In the genomic region with DNA sequence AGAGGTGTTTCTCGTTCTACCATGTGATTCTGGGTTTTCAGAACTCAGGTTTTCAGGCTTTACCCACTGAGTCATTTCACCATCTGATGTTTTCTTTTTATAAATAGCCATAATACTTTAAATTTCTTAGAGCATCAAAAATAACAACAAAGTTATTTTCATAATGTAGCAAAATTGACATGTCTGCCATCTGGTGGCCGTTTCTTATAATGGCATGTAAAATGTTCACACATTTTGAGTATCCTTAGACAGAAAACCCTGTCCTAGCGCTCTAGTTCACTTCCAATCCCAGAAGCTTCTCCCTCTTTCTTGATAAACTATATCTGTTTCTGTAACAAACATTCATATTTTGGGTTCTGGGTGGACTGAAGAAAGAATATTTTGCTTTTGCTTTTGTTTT, we compare ENCODE assay signal across 9 mouse cellular contexts. TPM values are rescaled to one million over a fixed set of nuclear protein-coding genes. Genes with fewer than 3 reads are reported as not detected.
A peak's percentile ranks its signal among the peaks of the same experiment; 100 is the strongest.
DNase-seq lines count a peak whose midpoint lies in the region; TF ChIP-seq lines count a peak whose summit lies in the region.
"Had no signal": no experiment of that assay in that cellular context is flagged by ENCODE, and none has a peak within 500 bp of the region (broad histone marks: within the 10 kb centered on the region; RNA-seq: fewer than 3 reads in every experiment).

No protein-coding gene starts in this region.

- TF ChIP-seq CTCF in left cerebral cortex, adult 2 months (IDR thresholded peaks at IDR 0.05), result peak; percentile 82

- peak; percentile 15 for DNase-seq in adrenal gland, adult 2 months
- no peak for DNase-seq in adrenal gland, postnatal 25 days
- peak; percentile 18 to 30 for DNase-seq in left cerebral cortex, adult 2 months (ENCODE audit: extremely low spot score in 1 of 2, low spot score in 2 of 2)
- no peak for DNase-seq in left cerebral cortex, adult 8-10 months (ENCODE audit: low spot score in 2 of 2)
- DNase-seq in MN1 (ENCODE audit: low spot score), result peak; percentile 60
- peak; percentile 77 for DNase-seq in embryo, embryonic 10.5 days (ENCODE audit: low spot score)
- DNase-seq in left cerebral cortex, postnatal 25 days (ENCODE audit: low spot score in 2 of 2), result peak; percentile 61 to 62
- peak; percentile 12 for DNase-seq in skeletal muscle tissue, adult 2 months (ENCODE audit: low read depth, low spot score)

- no peak overlapping the region for H3K4me3 ChIP-seq in left cerebral cortex, adult 2 months
- H3K4me3 ChIP-seq: heart, embryonic 13.5 days had no signal

- no peak overlapping the region for H3K27ac ChIP-seq in left cerebral cortex, adult 2 months
- H3K27ac ChIP-seq: heart, embryonic 13.5 days had no signal

- intact Hi-C loops in left cerebral cortex, adult 2 months (cut with DNase I), result loop anchor here (2.0 to 10.0 kb wide), 4 partner anchors 35 to 493 kb away; partner anchors contain the start of genes Ap4b1, Dclre1b and Gm43064
- intact Hi-C loops in left cerebral cortex, postnatal 25 days (cut with DNase I), result loop anchor here (1.0 to 10.0 kb wide), 3 partner anchors 55 to 493 kb away; partner anchors contain the start of genes Ap4b1, Bcl2l15, Dclre1b and Gm43064

RNA-seq across cellular contexts. Expression of gene Rsbn1, which starts 26.3 kb away (rescaled TPM):
- total RNA-seq in adrenal gland, adult 2 months (2021), result 10 to 100 TPM; 14.6 to 18.3 TPM
- 5.1 and 6.3 TPM in 2 replicates for polyA plus RNA-seq in adrenal gland, adult 2 months (2012; rRNA removed)
- 17.7 and 20.2 TPM in 2 replicates for total RNA-seq in adrenal gland, postnatal 25 days (2021)
- 10 to 100 TPM; 23.3 to 26.7 TPM for total RNA-seq in left cerebral cortex, adult 2 months (2021)
- total RNA-seq in left cerebral cortex, adult 8-10 months (2022), result 10 to 100 TPM; 22.6 to 27.1 (median 23.5) TPM
- total RNA-seq in left cerebral cortex, postnatal 25 days (2021), result 10 to 100 TPM; 21.9 to 22.9 TPM

RNA-seq across cellular contexts. Expression of gene Ptpn22, which starts 28.0 kb away (rescaled TPM):
- 1 to 10 TPM; 1.6 to 2.7 TPM for total RNA-seq in adrenal gland, adult 2 months (2021)
- polyA plus RNA-seq in adrenal gland, adult 2 months (2012; rRNA removed), result 0.27 and 0.41 TPM in 2 replicates
- 1.1 TPM in 1 of 2 replicates, not detected in the other for total RNA-seq in adrenal gland, postnatal 25 days (2021)
- total RNA-seq in left cerebral cortex, adult 2 months (2021), result 1 to 10 TPM; 1.2 to 1.8 TPM
- total RNA-seq in left cerebral cortex, adult 8-10 months (2022), result 1 to 10 TPM in 3 of 4 experiments, under 1 TPM in 1; 0.63 to 1.7 (median 1.2) TPM
- 1 to 10 TPM; 1.2 to 1.7 TPM for total RNA-seq in left cerebral cortex, postnatal 25 days (2021)

RNA-seq across cellular contexts. Expression of gene Bcl2l15, which starts 55.2 kb away (rescaled TPM):
- total RNA-seq in adrenal gland, adult 2 months (2021), result not detected
- polyA plus RNA-seq in adrenal gland, adult 2 months (2012; rRNA removed), result not detected in 2 replicates
- 0.70 TPM in 1 of 2 replicates, not detected in the other for total RNA-seq in adrenal gland, postnatal 25 days (2021)
- 1 to 10 TPM; 1.3 to 1.8 TPM for total RNA-seq in left cerebral cortex, adult 2 months (2021)
- 1 to 10 TPM in 1 of 4 experiments, under 1 TPM in 2, not detected in 1; 0.67 to 1.3 (median 0.76) TPM for total RNA-seq in left cerebral cortex, adult 8-10 months (2022)
- under 1 TPM; 0.78 TPM for total RNA-seq in left cerebral cortex, postnatal 25 days (2021)
- polyA plus RNA-seq: heart, embryonic 13.5 days had no signal

Comparison
In these comparisons a context has a peak if more than half of its experiments do, and no peak if none do; other contexts are left out.
1. DNase-seq: peak in adrenal gland, adult 2 months (single experiment), left cerebral cortex, adult 2 months (2 of 2), MN1 (single experiment), embryo, embryonic 10.5 days (single experiment), left cerebral cortex, postnatal 25 days (2 of 2) and skeletal muscle tissue, adult 2 months (single experiment); none in adrenal gland, postnatal 25 days (single experiment) and left cerebral cortex, adult 8-10 months (0 of 2).